Mouse (Mus musculus) kidney, embryonic 16.5 days (tissue): Measurements from ENCODE around the gene Olfr1322. TPM values are rescaled to one million over a fixed set of nuclear protein-coding genes. Genes with fewer than 3 reads are reported as not detected.

ENCODE experiments used
- ATAC-seq: fragments of 200-750 bp; cut with Nextera tagmentation; 2 replicates; pipeline ENCODE4 v1.8.0; 2017; ENCODE audit warnings: moderate TSS enrichment; ENCODE audit not compliant: low FRiP score, low TSS enrichment
- H3K27ac ChIP-seq: fragments of 300-500 bp; sonication (generic); 2 replicates; pipeline ENCODE4 v1.5.1; 2014; ENCODE audit warnings: low read length
- H3K27me3 ChIP-seq: fragments of 300-500 bp; sonication (generic); 2 replicates; pipeline ENCODE4 v1.6.1; 2014; ENCODE audit warnings: low read length, control low read depth, mixed read lengths; ENCODE audit not compliant: insufficient read depth
- H3K36me3 ChIP-seq: fragments of 300-500 bp; sonication (generic); 2 replicates; pipeline ENCODE4 v1.6.1; 2014; ENCODE audit warnings: low read length, control low read depth, mixed read lengths; ENCODE audit not compliant: insufficient read depth
- H3K4me1 ChIP-seq: fragments of 300-500 bp; sonication (generic); 2 replicates; pipeline ENCODE4 v1.6.1; 2014; ENCODE audit warnings: low read length, control low read depth, mixed read lengths; ENCODE audit not compliant: insufficient read depth
- H3K4me2 ChIP-seq: fragments of 300-500 bp; sonication (generic); replicated peaks from 2 replicates; pipeline ENCODE4 v1.6.1; 2014; ENCODE audit warnings: low read depth, low read length
- H3K4me3 ChIP-seq: fragments of 300-500 bp; sonication (generic); 2 replicates; pipeline ENCODE4 v1.5.1; 2014; ENCODE audit warnings: mild to moderate bottlenecking, low read length
- H3K9ac ChIP-seq: fragments of 300-500 bp; sonication (generic); replicated peaks from 2 replicates; pipeline ENCODE4 v1.6.1; 2014; ENCODE audit warnings: low read length
- H3K9me3 ChIP-seq: fragments of 300-500 bp; sonication (generic); 2 replicates; pipeline ENCODE4 v1.6.1; 2016; ENCODE audit warnings: low read length, control low read depth
- WGBS: fragments of 180-500 bp; shearing (Covaris S2); extraction: QIAGEN DNeasy Blood & Tissue Kit; methylation state at CpG from one replicate; pipeline ENCODE4 v1.1.7; 2014; 5-methylcytosine and 5-hydroxymethylcytosine counted together
- polyA plus RNA-seq: library from polyadenylated mRNA; unstranded; fragments of >200 nt; fragmentation: Nextera tagmentation; extraction: Ambion mirVana; gene quantifications from 2 replicates; pipeline ENCODE4 v1.2.1, GENCODE M21; 2015

The Olfr1322 gene
- not detected in 2 replicates for polyA plus RNA-seq

GRCm38 (mm10) chrX:49891383-49891782, at the start of gene Olfr1322:
Gene Olfr1322, minus strand, starts transcription at chrX:49891483.
- Histone ChIP-seq H3K27ac (no peak within 1 kb of the TSS), H3K4me1 (no peaks in the 10 kb centered on the region), H3K4me2 (no peak within 1 kb of the TSS), H3K36me3 (no peaks in the 10 kb centered on the region), H3K27me3 (no peaks in the 10 kb centered on the region), H3K9me3 (no peaks in the 10 kb centered on the region), H3K4me3 (no peak within 1 kb of the TSS), H3K9ac (no peak within 1 kb of the TSS)
- WGBS: 66% methylated on average over 2 of the region's 2 CpGs
- no peak for ATAC-seq

- H3K9me3 ChIP-seq: no peaks in the 10 kb centered on the region
- H3K36me3 ChIP-seq: no peaks in the 10 kb centered on the region
- ATAC-seq: no peak
- H3K27me3 ChIP-seq: no peaks in the 10 kb centered on the region
- 73% methylated on average over 4 of the region's 4 CpGs for WGBS
- H3K4me1 ChIP-seq: no peaks in the 10 kb centered on the region
- no peak overlapping the region for H3K4me3 ChIP-seq
- H3K9ac ChIP-seq: no peak overlapping the region
- no peak overlapping the region for H3K27ac ChIP-seq
- H3K4me2 ChIP-seq: no peak overlapping the region
Observed at GRCm38 (mm10) chrX:49877651-49878349, 13.5 kb downstream of the Olfr1322 start.

Other genes starting within 250 kb of the Olfr1322 start
- not detected in 2 replicates for gene Olfr1320, start 219.2 kb downstream of the Olfr1322 start, polyA plus RNA-seq
- gene Olfr1321, start 156.4 kb downstream of the Olfr1322 start, polyA plus RNA-seq: not detected in 2 replicates
- 4.7 and 5.6 TPM in 2 replicates for gene Igsf1, start 93.7 kb downstream of the Olfr1322 start, polyA plus RNA-seq
- not detected in 2 replicates for gene Olfr1323, start 127.9 kb upstream of the Olfr1322 start, polyA plus RNA-seq